Mouse (Mus musculus) hindbrain, postnatal 0 days (tissue): ENCODE data around the gene Usp1. TPM values are rescaled to one million over a fixed set of nuclear protein-coding genes. Genes with fewer than 3 reads are reported as not detected.
"Not testable (repeated sequence)": the region's sequence is repeated elsewhere in the genome, so short reads cannot be mapped to it uniquely, and the experiment has no call there.

Experiments used
- ATAC-seq: fragments of 200-750 bp; cut with Nextera tagmentation; 2 replicates; pipeline ENCODE4 v1.8.0; 2017; ENCODE audit warnings: mild to moderate bottlenecking, moderate TSS enrichment, moderate library complexity
- DNase-seq: peaks from one replicate; pipeline ENCODE4 v3.0.0-alpha.2; 2015; ENCODE audit warnings: low spot score
- H3K27ac ChIP-seq: fragments of 300-500 bp; sonication (generic); 2 replicates; pipeline ENCODE4 v1.5.1; 2014; ENCODE audit warnings: mild to moderate bottlenecking
- H3K27me3 ChIP-seq: fragments of 300-500 bp; sonication (generic); 2 replicates; pipeline ENCODE4 v1.6.1; 2014; ENCODE audit warnings: low read length, mixed read lengths; ENCODE audit not compliant: insufficient read depth
- H3K36me3 ChIP-seq: fragments of 300-500 bp; sonication (generic); 2 replicates; pipeline ENCODE4 v1.6.1; 2014; ENCODE audit warnings: low read length, mixed read lengths; ENCODE audit not compliant: insufficient read depth
- H3K4me1 ChIP-seq: fragments of 300-500 bp; sonication (generic); 2 replicates; pipeline ENCODE4 v1.6.1; 2014; ENCODE audit warnings: antibody characterized with exemption, low read length, mixed read lengths; ENCODE audit not compliant: insufficient read depth
- H3K4me2 ChIP-seq: fragments of 300-500 bp; sonication (generic); 2 replicates; pipeline ENCODE4 v1.6.1; 2014; ENCODE audit warnings: low read depth, mild to moderate bottlenecking, low read length, moderate library complexity, mixed read lengths
- H3K4me3 ChIP-seq: fragments of 300-500 bp; sonication (generic); 2 replicates; pipeline ENCODE4 v1.5.1; 2014; ENCODE audit warnings: low read length
- H3K9ac ChIP-seq: fragments of 300-500 bp; sonication (generic); replicated peaks from 2 replicates; pipeline ENCODE4 v1.6.1; 2014; ENCODE audit warnings: mild to moderate bottlenecking, low read length, moderate library complexity, mixed read lengths
- H3K9me3 ChIP-seq: fragments of 300-500 bp; sonication (generic); 2 replicates; pipeline ENCODE4 v1.6.1; 2016; ENCODE audit warnings: low read length, mixed read lengths
- CTCF ChIP-seq: IDR thresholded peaks from 2 replicates; pipeline ENCODE4 v1.5.1; 2016; ENCODE audit warnings: antibody characterized with exemption, control low read depth, low read depth
- WGBS: fragments of 180-500 bp; shearing (Covaris S2); extraction: QIAGEN DNeasy Blood & Tissue Kit; methylation state at CpG from one replicate; pipeline ENCODE4 v1.1.7; 2014; 5-methylcytosine and 5-hydroxymethylcytosine counted together
- polyA plus RNA-seq: library from polyadenylated mRNA; unstranded; fragments of >200 nt; fragmentation: Nextera tagmentation; extraction: Ambion mirVana; gene quantifications from 2 replicates; pipeline ENCODE4 v1.2.1, GENCODE M21; 2015
- total RNA-seq: library from RNA; depleted of rRNA; stranded (reverse); fragments of >200 nt; gene quantifications from 2 replicates; pipeline ENCODE4 v1.2.3, GENCODE M21; 2014; rRNA removed

Usp1 gene
- total and polyA plus RNA-seq, 2 experiments from 2014 or later: 9.9 to 39.6 TPM

- Histone ChIP-seq H3K36me3 (peaks cover 18% of the 10 kb centered on the region), H3K9ac (no peak overlapping the region), H3K9me3 (no peaks in the 10 kb centered on the region), H3K27me3 (no peaks in the 10 kb centered on the region), H3K27ac (no peak overlapping the region), H3K4me3 (no peak overlapping the region), H3K4me2 (no peak overlapping the region), H3K4me1 (no peaks in the 10 kb centered on the region)
- ATAC-seq: no peak
- 90% methylated on average over 2 of the region's 2 CpGs for WGBS
- TF ChIP-seq CTCF: no peak
- DNase-seq: no peak
Observed at GRCm38 (mm10) chr4:98978693-98979092, 55.1 kb downstream of the Usp1 start.

DNA sequence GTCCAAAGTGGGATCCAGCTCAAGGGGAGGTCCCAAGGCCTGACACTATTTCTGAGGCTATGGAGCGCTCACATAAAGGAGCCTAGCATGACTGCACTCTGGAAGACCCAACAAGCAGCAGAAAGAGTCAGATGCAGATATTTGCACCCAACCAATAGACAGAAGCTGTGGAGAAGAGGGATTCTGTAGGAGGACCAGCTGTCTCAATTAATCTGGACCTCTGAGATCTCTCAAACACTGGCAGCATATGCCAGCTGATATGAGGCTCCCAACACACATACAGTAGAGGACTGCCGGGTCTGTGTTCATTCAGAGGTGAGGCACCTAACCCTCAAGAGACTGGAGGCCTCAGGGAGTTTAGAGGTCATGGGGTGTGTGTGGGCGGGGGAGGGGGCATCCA, 56.4 kb downstream of the Usp1 start:
- H3K27me3 ChIP-seq, H3K9ac ChIP-seq, H3K9me3 ChIP-seq, ATAC-seq, H3K27ac ChIP-seq, DNase-seq, H3K4me1 ChIP-seq, H3K4me3 ChIP-seq, H3K4me2 ChIP-seq: not testable (repeated sequence)
- H3K36me3 ChIP-seq: peaks cover 23% of the 10 kb centered on the region
- 91% methylated on average over 3 of the region's 3 CpGs for WGBS

DNA sequence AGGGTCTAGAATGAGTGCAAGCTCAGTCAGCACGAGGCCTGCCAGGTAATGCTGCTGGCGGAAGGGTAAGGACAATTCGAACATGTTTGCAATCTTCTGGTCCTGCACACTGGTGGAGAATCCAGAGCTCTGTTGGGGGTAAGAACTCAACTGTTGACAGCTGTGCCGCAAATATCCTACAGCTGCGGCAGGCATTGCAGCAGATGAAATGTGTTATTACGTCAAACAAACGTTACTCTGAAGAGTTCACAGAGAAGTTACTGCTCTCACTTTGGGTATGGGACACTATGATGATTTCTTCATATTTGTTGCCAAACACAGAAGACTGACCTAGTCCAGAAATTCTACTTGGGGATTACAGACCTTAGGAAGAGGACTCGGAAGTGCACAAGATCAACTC, 61.1 kb downstream of the Usp1 start:
- Histone ChIP-seq H3K27ac (no peak overlapping the region), H3K4me3 (no peak overlapping the region), H3K27me3 (no peaks in the 10 kb centered on the region), H3K9ac (no peak overlapping the region), H3K9me3 (no peaks in the 10 kb centered on the region), H3K4me2 (no peak overlapping the region), H3K36me3 (peaks cover 15% of the 10 kb centered on the region; the same call in 1 of the 2 replicates), H3K4me1 (no peaks in the 10 kb centered on the region)
- DNase-seq: no peak
- 91% methylated on average over 8 of the region's 8 CpGs for WGBS
- ATAC-seq: no peak
- no peak for TF ChIP-seq CTCF

Other genes starting within 250 kb of the Usp1 start
- gene L1td1, start 197.1 kb upstream of the Usp1 start, total RNA-seq: 1.0 TPM in 1 of 2 replicates, not detected in the other
- 0.15 and 0.19 TPM in 2 replicates for gene L1td1, start 197.1 kb upstream of the Usp1 start, polyA plus RNA-seq
- gene Kank4, start 106.3 kb upstream of the Usp1 start, total RNA-seq: 5.6 and 5.9 TPM in 2 replicates
- gene Kank4, start 106.3 kb upstream of the Usp1 start, polyA plus RNA-seq: 0.67 and 0.69 TPM in 2 replicates
- gene I0C0044D17Rik, start 100.0 kb upstream of the Usp1 start, total RNA-seq: not detected in 2 replicates
- gene I0C0044D17Rik, start 100.0 kb upstream of the Usp1 start, polyA plus RNA-seq: not detected in 2 replicates
- gene Angptl3, start 107.1 kb downstream of the Usp1 start, total RNA-seq: not detected in 2 replicates
- gene Angptl3, start 107.1 kb downstream of the Usp1 start, polyA plus RNA-seq: 0.60 and 1.1 TPM in 2 replicates
- gene Dock7, start 197.1 kb downstream of the Usp1 start, total RNA-seq: 71.5 and 72.8 TPM in 2 replicates
- 29.3 and 31.4 TPM in 2 replicates for gene Dock7, start 197.1 kb downstream of the Usp1 start, polyA plus RNA-seq